Mouse (Mus musculus): ENCODE measurements at regions not wholly inside any gene's neighbourhood (a gene's known extent, or its start where the extent isn't known, plus 50 kb on each side); places are given as distances from the start of the nearest gene placed in this dataset.

GRCm38 (mm10) chr8:8308253-8308652 is 352.8 kb downstream of the Efnb2 start:
- no peak overlapping the region for H3K4me2 ChIP-seq
- H3K4me1 ChIP-seq (replicated peaks), result peaks cover 8% of the 10 kb centered on the region; the same call in 1 of the 2 replicates
- H3K4me3 ChIP-seq, result no peak overlapping the region
- ATAC-seq (ENCODE audit: low FRiP score), result no peak
- WGBS, result 50% methylated on average over 7 of the region's 7 CpGs
- no peak overlapping the region for H3K27ac ChIP-seq
- no peaks in the 10 kb centered on the region for H3K27me3 ChIP-seq
- H3K9ac ChIP-seq, result no peak overlapping the region
- no peaks in the 10 kb centered on the region for H3K9me3 ChIP-seq
- H3K36me3 ChIP-seq, result no peaks in the 10 kb centered on the region

- H3K27ac ChIP-seq, result no peak overlapping the region
- no peak overlapping the region for H3K4me3 ChIP-seq
- WGBS, result 86% methylated on average over 9 of the region's 9 CpGs
- H3K4me2 ChIP-seq, result no peak overlapping the region
- no peak for ATAC-seq (ENCODE audit: low FRiP score)
- no peak overlapping the region for H3K9ac ChIP-seq
- no peaks in the 10 kb centered on the region for H3K27me3 ChIP-seq
- peaks cover 8% of the 10 kb centered on the region; the same call in 1 of the 2 replicates for H3K4me1 ChIP-seq (replicated peaks)
- H3K36me3 ChIP-seq, result no peaks in the 10 kb centered on the region
- no peaks in the 10 kb centered on the region for H3K9me3 ChIP-seq
These were observed 353.6 kb downstream of the Efnb2 start for GRCm38 (mm10) chr8:8307487-8307886.

GRCm38 (mm10) chr8:8299965-8300767 is 360.9 kb downstream of the Efnb2 start:
- no peak overlapping the region for H3K4me2 ChIP-seq
- 77% methylated on average over 6 of the region's 6 CpGs for WGBS
- H3K27ac ChIP-seq, result no peak overlapping the region
- ATAC-seq (ENCODE audit: low FRiP score), result no peak
- no peaks in the 10 kb centered on the region for H3K36me3 ChIP-seq
- H3K4me3 ChIP-seq, result no peak overlapping the region
- no peaks in the 10 kb centered on the region for H3K9me3 ChIP-seq
- H3K9ac ChIP-seq, result no peak overlapping the region
- H3K27me3 ChIP-seq, result no peaks in the 10 kb centered on the region
- no peaks in the 10 kb centered on the region for H3K4me1 ChIP-seq (replicated peaks)

- H3K9ac ChIP-seq, result no peak overlapping the region
- no peak for ATAC-seq (ENCODE audit: low FRiP score)
- 73% methylated on average over 6 of the region's 6 CpGs for WGBS
- no peaks in the 10 kb centered on the region for H3K27me3 ChIP-seq
- no peak overlapping the region for H3K4me2 ChIP-seq
- no peaks in the 10 kb centered on the region for H3K9me3 ChIP-seq
- no peaks in the 10 kb centered on the region for H3K4me1 ChIP-seq (replicated peaks)
- no peak overlapping the region for H3K27ac ChIP-seq
- H3K36me3 ChIP-seq, result no peaks in the 10 kb centered on the region
- no peak overlapping the region for H3K4me3 ChIP-seq
These were observed 368.3 kb downstream of the Efnb2 start for GRCm38 (mm10) chr8:8292577-8293247.

GRCm38 (mm10) chr8:8285876-8286275 is 375.2 kb downstream of the Efnb2 start:
- H3K27ac ChIP-seq, result no peak overlapping the region
- ATAC-seq (ENCODE audit: low FRiP score), result no peak
- no peak overlapping the region for H3K4me3 ChIP-seq
- WGBS, result 85% methylated on average over 4 of the region's 4 CpGs
- H3K27me3 ChIP-seq, result no peaks in the 10 kb centered on the region
- H3K36me3 ChIP-seq, result no peaks in the 10 kb centered on the region
- no peaks in the 10 kb centered on the region for H3K4me1 ChIP-seq (replicated peaks)
- no peaks in the 10 kb centered on the region for H3K9me3 ChIP-seq
- H3K9ac ChIP-seq, result no peak overlapping the region
- H3K4me2 ChIP-seq, result no peak overlapping the region

- no peaks in the 10 kb centered on the region for H3K27me3 ChIP-seq
- no peaks in the 10 kb centered on the region for H3K9me3 ChIP-seq
- H3K4me3 ChIP-seq, result no peak overlapping the region
- H3K4me2 ChIP-seq, result no peak overlapping the region
- no peaks in the 10 kb centered on the region for H3K36me3 ChIP-seq
- WGBS, result 53% methylated on average over 1 of the region's 1 CpGs
- ATAC-seq (ENCODE audit: low FRiP score), result no peak
- no peaks in the 10 kb centered on the region for H3K4me1 ChIP-seq (replicated peaks)
- H3K9ac ChIP-seq, result no peak overlapping the region
- H3K27ac ChIP-seq, result no peak overlapping the region
These were observed 386.1 kb downstream of the Efnb2 start for GRCm38 (mm10) chr8:8274987-8275386.

- no peak overlapping the region for H3K9ac ChIP-seq
- 83% methylated on average over 3 of the region's 3 CpGs for WGBS
- no peak overlapping the region for H3K4me2 ChIP-seq
- H3K36me3 ChIP-seq, result no peaks in the 10 kb centered on the region
- no peak for ATAC-seq (ENCODE audit: low FRiP score)
- H3K4me1 ChIP-seq (replicated peaks), result no peaks in the 10 kb centered on the region
- H3K9me3 ChIP-seq, result no peaks in the 10 kb centered on the region
- H3K27me3 ChIP-seq, result no peaks in the 10 kb centered on the region
- H3K27ac ChIP-seq, result no peak overlapping the region
- H3K4me3 ChIP-seq, result no peak overlapping the region
These were observed 386.8 kb downstream of the Efnb2 start for GRCm38 (mm10) chr8:8274211-8274641.

- 0 out of 2 replicates have a peak, but pooled peaks have one; percentile 49 for ATAC-seq (ENCODE audit: low FRiP score)
- no peak overlapping the region for H3K27ac ChIP-seq
- no peaks in the 10 kb centered on the region for H3K36me3 ChIP-seq
- no peak overlapping the region for H3K4me3 ChIP-seq
- H3K9ac ChIP-seq, result no peak overlapping the region
- H3K4me1 ChIP-seq (replicated peaks), result peaks cover 4% of the 10 kb centered on the region
- WGBS, result 67% methylated on average over 7 of the region's 7 CpGs
- H3K4me2 ChIP-seq, result no peak overlapping the region
- H3K9me3 ChIP-seq, result no peaks in the 10 kb centered on the region
- no peaks in the 10 kb centered on the region for H3K27me3 ChIP-seq
These were observed 402.2 kb downstream of the Efnb2 start for GRCm38 (mm10) chr8:8258855-8259254.

GRCm38 (mm10) chr8:8258231-8258638 is 402.8 kb downstream of the Efnb2 start:
- H3K27ac ChIP-seq, result no peak overlapping the region
- peaks cover 4% of the 10 kb centered on the region for H3K4me1 ChIP-seq (replicated peaks)
- no peak overlapping the region for H3K4me3 ChIP-seq
- no peak overlapping the region for H3K9ac ChIP-seq
- H3K4me2 ChIP-seq, result peak overlapping the region; percentile 30
- no peaks in the 10 kb centered on the region for H3K9me3 ChIP-seq
- 0 out of 2 replicates have a peak, but pooled peaks have one; percentile 28 for ATAC-seq (ENCODE audit: low FRiP score)
- 4% methylated on average over 9 of the region's 9 CpGs for WGBS
- no peaks in the 10 kb centered on the region for H3K36me3 ChIP-seq
- H3K27me3 ChIP-seq, result no peaks in the 10 kb centered on the region

GRCm38 (mm10) chr8:8256327-8256726 is 404.7 kb downstream of the Efnb2 start:
- no peaks in the 10 kb centered on the region for H3K27me3 ChIP-seq
- no peaks in the 10 kb centered on the region for H3K36me3 ChIP-seq
- peaks cover 4% of the 10 kb centered on the region for H3K4me1 ChIP-seq (replicated peaks)
- 61% methylated on average over 1 of the region's 1 CpGs for WGBS
- no peak overlapping the region for H3K27ac ChIP-seq
- no peak overlapping the region for H3K4me3 ChIP-seq
- H3K4me2 ChIP-seq, result no peak overlapping the region
- ATAC-seq (ENCODE audit: low FRiP score), result no peak
- H3K9me3 ChIP-seq, result no peaks in the 10 kb centered on the region
- no peak overlapping the region for H3K9ac ChIP-seq

GRCm38 (mm10) chr8:8254446-8254845 is 406.6 kb downstream of the Efnb2 start:
- 91% methylated on average over 3 of the region's 3 CpGs for WGBS
- Histone ChIP-seq H3K36me3 (no peaks in the 10 kb centered on the region), H3K4me1 (replicated peaks) (peaks cover 4% of the 10 kb centered on the region), H3K9ac (no peak overlapping the region), H3K4me2 (no peak overlapping the region), H3K27ac (no peak overlapping the region), H3K9me3 (no peaks in the 10 kb centered on the region), H3K27me3 (no peaks in the 10 kb centered on the region), H3K4me3 (no peak overlapping the region)
- ATAC-seq (ENCODE audit: low FRiP score), result no peak

- Histone ChIP-seq H3K9me3 (no peaks in the 10 kb centered on the region), H3K36me3 (no peaks in the 10 kb centered on the region), H3K27me3 (no peaks in the 10 kb centered on the region), H3K4me1 (replicated peaks) (peaks cover 19% of the 10 kb centered on the region), H3K27ac (no peak overlapping the region), H3K4me2 (no peak overlapping the region), H3K9ac (no peak overlapping the region), H3K4me3 (no peak overlapping the region)
- ATAC-seq (ENCODE audit: low FRiP score), result no peak
- 97% methylated on average over 1 of the region's 1 CpGs for WGBS
These were observed 416.4 kb downstream of the Efnb2 start for GRCm38 (mm10) chr8:8244599-8244998.
